Mouse (Mus musculus) embryo, embryonic 9.5 days (tissue): ENCODE measurements around the gene Lgals3.

Experiments
- DNase-seq: peaks from one replicate; pipeline ENCODE4 v3.0.0-alpha.2; 2017; ENCODE audit errors: extremely low spot score

Lgals3 gene

GRCm38 (mm10) chr14:47422466-47422865, 54.9 kb downstream of the Lgals3 start:
- no peak for DNase-seq

- DNase-seq: no peak
Observed at GRCm38 (mm10) chr14:47432987-47433386, 65.4 kb downstream of the Lgals3 start.
